Comparison of ENCODE assay signal across 7 mouse cellular contexts in the genomic region with DNA sequence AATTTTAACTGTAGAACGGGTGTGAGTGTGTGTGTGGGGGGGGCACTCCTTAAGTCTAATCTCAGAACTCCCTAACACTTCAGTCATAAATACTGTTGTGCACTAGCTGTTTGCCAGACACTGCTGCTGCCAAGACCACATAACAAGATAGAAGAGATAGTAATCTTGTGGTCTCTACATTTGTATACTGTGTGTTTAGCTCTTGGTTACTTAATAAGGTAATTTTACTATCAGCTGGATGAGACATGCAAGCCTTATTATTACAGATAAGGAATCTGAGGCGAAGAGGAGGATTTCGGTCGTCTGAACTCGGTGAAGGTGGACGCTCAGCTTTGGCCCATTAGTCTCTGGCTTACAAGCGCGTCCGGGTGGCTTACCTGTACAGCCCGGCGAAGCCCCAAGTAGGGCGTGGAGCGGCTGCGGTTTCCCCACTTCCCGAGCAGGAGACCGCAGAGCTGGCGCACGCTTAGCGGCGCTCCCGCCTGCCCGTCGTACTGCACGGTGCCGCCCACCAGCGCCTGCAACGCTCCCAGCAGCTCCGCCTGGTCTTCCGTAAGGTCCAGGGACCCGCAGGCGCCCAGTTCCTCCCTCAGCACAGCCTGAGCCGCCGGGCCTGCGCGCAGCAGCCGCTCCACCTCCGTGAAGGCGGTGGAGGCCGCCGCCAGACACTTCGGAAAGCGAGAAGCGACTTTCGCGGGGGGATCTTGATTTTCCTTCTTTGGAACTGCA. TPM values are rescaled to one million over a fixed set of nuclear protein-coding genes. Genes with fewer than 3 reads are reported as not detected.
DNase-seq lines count a peak whose midpoint lies in the region; ATAC-seq and TF ChIP-seq lines count a peak whose summit lies in the region.

No protein-coding gene starts in this region.

- peak; percentile 46 to 61 for DNase-seq in spleen, adult 18-20 months
- DNase-seq in spleen, postnatal 14 days (ENCODE audit: low spot score in 2 of 2), result no peak
- DNase-seq in brain, adult 2 months (ENCODE audit: low read depth, low spot score), result peak; percentile 42
- DNase-seq in heart, postnatal 0 days (ENCODE audit: low spot score), result no peak
- DNase-seq in limb, embryonic 14.5 days (ENCODE audit: low spot score), result peak; percentile 30
- DNase-seq in thymus, postnatal 0 days (ENCODE audit: low spot score), result peak; percentile 56

- TF ChIP-seq POLR2A in limb, embryonic 14.5 days (IDR thresholded peaks at IDR 0.05; ENCODE audit: borderline replicate concordance, extremely low read depth, insufficient read depth, insufficient read length), result no peak

- TF ChIP-seq EP300 in heart, postnatal 0 days (IDR thresholded peaks at IDR 0.05; ENCODE audit: low read depth), result no peak

- no peaks in the 10 kb centered on the region for H3K36me3 ChIP-seq in heart, postnatal 0 days (replicated peaks; ENCODE audit: control insufficient read depth, insufficient read depth, low read length)
- H3K36me3 ChIP-seq in limb, embryonic 14.5 days (ENCODE audit: control insufficient read depth, insufficient read depth, low read length), result no peaks in the 10 kb centered on the region
- H3K36me3 ChIP-seq in midbrain, embryonic 13.5 days, result no peaks in the 10 kb centered on the region

- H3K27me3 ChIP-seq in heart, postnatal 0 days (ENCODE audit: control insufficient read depth, insufficient read depth, low read length), result peaks cover 98% of the 10 kb centered on the region
- H3K27me3 ChIP-seq in limb, embryonic 14.5 days (ENCODE audit: control insufficient read depth, insufficient read depth, low read length), result peaks cover 96% of the 10 kb centered on the region
- H3K27me3 ChIP-seq in midbrain, embryonic 13.5 days, result peaks cover 100% of the 10 kb centered on the region

- H3K27ac ChIP-seq in heart, postnatal 0 days (ENCODE audit: low read depth), result no peak overlapping the region
- H3K27ac ChIP-seq in limb, embryonic 14.5 days (replicated peaks; ENCODE audit: low read depth, low read length), result no peak overlapping the region
- no peak overlapping the region for H3K27ac ChIP-seq in midbrain, embryonic 13.5 days

- H3K4me3 ChIP-seq in heart, postnatal 0 days (ENCODE audit: low read depth, low read length), result peak overlapping the region; percentile 70
- H3K4me3 ChIP-seq in limb, embryonic 14.5 days (replicated peaks; ENCODE audit: low read length), result peak overlapping the region; percentile 53
- H3K4me3 ChIP-seq in midbrain, embryonic 13.5 days (replicated peaks), result peak overlapping the region; percentile 46

- peak; percentile 74 for ATAC-seq in heart, postnatal 0 days (ENCODE audit: insufficient read depth, low read depth)
- ATAC-seq in limb, embryonic 14.5 days (ENCODE audit: low FRiP score, low read depth), result peak; percentile 82
- ATAC-seq in midbrain, embryonic 13.5 days, result peak; percentile 81

- peaks cover 6% of the 10 kb centered on the region for H3K4me1 ChIP-seq in heart, postnatal 0 days (ENCODE audit: control insufficient read depth, insufficient read depth)
- H3K4me1 ChIP-seq in limb, embryonic 14.5 days (ENCODE audit: control insufficient read depth, insufficient read depth, low read length), result peaks cover 9% of the 10 kb centered on the region; the same call in 1 of the 2 replicates
- peaks cover 19% of the 10 kb centered on the region for H3K4me1 ChIP-seq in midbrain, embryonic 13.5 days (replicated peaks)

- WGBS in heart, postnatal 0 days, result 1% methylated on average over 38 of the region's 45 CpGs
- under 1% methylated on average over 45 of the region's 45 CpGs for WGBS in limb, embryonic 14.5 days
- WGBS in midbrain, embryonic 13.5 days, result under 1% methylated on average over 45 of the region's 45 CpGs

- no peak overlapping the region; the same call in 1 of the 2 replicates for H3K9ac ChIP-seq in heart, postnatal 0 days (replicated peaks; ENCODE audit: low read depth, low read length)
- H3K9ac ChIP-seq in limb, embryonic 14.5 days (ENCODE audit: low read depth, low read length, severe bottlenecking), result peak overlapping the region; percentile 35
- H3K9ac ChIP-seq in midbrain, embryonic 13.5 days (replicated peaks), result peak overlapping the region; percentile 57

- TF ChIP-seq CTCF in heart, postnatal 0 days (IDR thresholded peaks at IDR 0.05; ENCODE audit: low read depth), result no peak

- H3K9me3 ChIP-seq in heart, postnatal 0 days (replicated peaks; ENCODE audit: control insufficient read depth, low read length), result no peaks in the 10 kb centered on the region
- no peaks in the 10 kb centered on the region for H3K9me3 ChIP-seq in limb, embryonic 14.5 days (ENCODE audit: control insufficient read depth, low read length)
- no peaks in the 10 kb centered on the region for H3K9me3 ChIP-seq in midbrain, embryonic 13.5 days

- peak overlapping the region; percentile 97 for H3K4me2 ChIP-seq in heart, postnatal 0 days (ENCODE audit: low read depth, low read length)
- H3K4me2 ChIP-seq in limb, embryonic 14.5 days (replicated peaks; ENCODE audit: low read depth, low read length, severe bottlenecking), result peak overlapping the region; percentile 91
- peak overlapping the region; percentile 84 for H3K4me2 ChIP-seq in midbrain, embryonic 13.5 days (replicated peaks)

RNA-seq across cellular contexts. Expression of a gene that starts 3.8 kb away (rescaled TPM):
- 14.0 TPM in 1 of 2 replicates, not detected in the other for total RNA-seq in heart, postnatal 0 days (2014; rRNA removed; ENCODE audit: low replicate concordance)
- polyA plus RNA-seq in heart, postnatal 0 days (2015; fragmentation: Nextera tagmentation; extraction: Ambion mirVana), result 0.05 and 0.14 TPM in 2 replicates
- 1.1 and 1.6 TPM in 2 replicates for polyA plus RNA-seq in limb, embryonic 14.5 days (2012; rRNA removed)
- 0.51 and 0.57 TPM in 2 replicates for polyA plus RNA-seq in limb, embryonic 14.5 days (2014; fragmentation: Nextera tagmentation; extraction: Ambion mirVana)
- not detected in 2 replicates for polyA plus RNA-seq in midbrain, embryonic 13.5 days (2015; fragmentation: Nextera tagmentation; extraction: Ambion mirVana)
- polyA plus RNA-seq in thymus, postnatal 0 days (2015; fragmentation: Nextera tagmentation; extraction: Ambion mirVana), result 645 and 679 TPM in 2 replicates

RNA-seq across cellular contexts. Expression of a gene that starts 24.8 kb away (rescaled TPM):
- total RNA-seq in heart, postnatal 0 days (2014; rRNA removed; ENCODE audit: low replicate concordance), result not detected in 2 replicates
- polyA plus RNA-seq in heart, postnatal 0 days (2015; fragmentation: Nextera tagmentation; extraction: Ambion mirVana), result not detected in 2 replicates
- 0.09 and 0.17 TPM in 2 replicates for polyA plus RNA-seq in limb, embryonic 14.5 days (2012; rRNA removed)
- 0.11 and 0.18 TPM in 2 replicates for polyA plus RNA-seq in limb, embryonic 14.5 days (2014; fragmentation: Nextera tagmentation; extraction: Ambion mirVana)
- polyA plus RNA-seq in midbrain, embryonic 13.5 days (2015; fragmentation: Nextera tagmentation; extraction: Ambion mirVana), result not detected in 2 replicates
- 0.14 and 0.18 TPM in 2 replicates for polyA plus RNA-seq in thymus, postnatal 0 days (2015; fragmentation: Nextera tagmentation; extraction: Ambion mirVana)

RNA-seq across cellular contexts. Expression of a gene that starts 29.6 kb away (rescaled TPM):
- total RNA-seq in heart, postnatal 0 days (2014; rRNA removed; ENCODE audit: low replicate concordance), result 48.9 and 128 TPM in 2 replicates
- polyA plus RNA-seq in heart, postnatal 0 days (2015; fragmentation: Nextera tagmentation; extraction: Ambion mirVana), result 1.9 TPM in 1 of 2 replicates, not detected in the other
- 5.5 and 14.9 TPM in 2 replicates for polyA plus RNA-seq in limb, embryonic 14.5 days (2012; rRNA removed)
- polyA plus RNA-seq in limb, embryonic 14.5 days (2014; fragmentation: Nextera tagmentation; extraction: Ambion mirVana), result 6.5 and 22.1 TPM in 2 replicates
- polyA plus RNA-seq in midbrain, embryonic 13.5 days (2015; fragmentation: Nextera tagmentation; extraction: Ambion mirVana), result 6.2 TPM in 1 of 2 replicates, not detected in the other
- 49.6 and 71.7 TPM in 2 replicates for polyA plus RNA-seq in thymus, postnatal 0 days (2015; fragmentation: Nextera tagmentation; extraction: Ambion mirVana)

RNA-seq across cellular contexts. Expression of a gene that starts 29.9 kb away (rescaled TPM):
- total RNA-seq in heart, postnatal 0 days (2014; rRNA removed; ENCODE audit: low replicate concordance), result 563 and 573 TPM in 2 replicates
- 0.34 TPM in 1 of 2 replicates, not detected in the other for polyA plus RNA-seq in heart, postnatal 0 days (2015; fragmentation: Nextera tagmentation; extraction: Ambion mirVana)
- polyA plus RNA-seq in limb, embryonic 14.5 days (2012; rRNA removed), result 24.6 and 30.5 TPM in 2 replicates
- 6.9 and 7.1 TPM in 2 replicates for polyA plus RNA-seq in limb, embryonic 14.5 days (2014; fragmentation: Nextera tagmentation; extraction: Ambion mirVana)
- polyA plus RNA-seq in midbrain, embryonic 13.5 days (2015; fragmentation: Nextera tagmentation; extraction: Ambion mirVana), result 4.0 and 5.5 TPM in 2 replicates
- polyA plus RNA-seq in thymus, postnatal 0 days (2015; fragmentation: Nextera tagmentation; extraction: Ambion mirVana), result 25.8 and 33.9 TPM in 2 replicates

RNA-seq across cellular contexts. Expression of a gene that starts 35.4 kb away (rescaled TPM):
- 29.3 and 34.1 TPM in 2 replicates for total RNA-seq in heart, postnatal 0 days (2014; rRNA removed; ENCODE audit: low replicate concordance)
- 4.0 and 4.2 TPM in 2 replicates for polyA plus RNA-seq in heart, postnatal 0 days (2015; fragmentation: Nextera tagmentation; extraction: Ambion mirVana)
- 31.0 and 39.5 TPM in 2 replicates for polyA plus RNA-seq in limb, embryonic 14.5 days (2012; rRNA removed)
- 14.0 and 14.7 TPM in 2 replicates for polyA plus RNA-seq in limb, embryonic 14.5 days (2014; fragmentation: Nextera tagmentation; extraction: Ambion mirVana)
- polyA plus RNA-seq in midbrain, embryonic 13.5 days (2015; fragmentation: Nextera tagmentation; extraction: Ambion mirVana), result 18.1 and 20.1 TPM in 2 replicates
- 37.1 and 39.2 TPM in 2 replicates for polyA plus RNA-seq in thymus, postnatal 0 days (2015; fragmentation: Nextera tagmentation; extraction: Ambion mirVana)

Comparison
In these comparisons a context has a peak if more than half of its experiments do, and no peak if none do; other contexts are left out.
1. DNase-seq: peak in spleen, adult 18-20 months (2 of 2), brain, adult 2 months (single experiment), limb, embryonic 14.5 days (single experiment) and thymus, postnatal 0 days (single experiment); none in spleen, postnatal 14 days (0 of 2) and heart, postnatal 0 days (single experiment).
2. RNA of a gene that starts 3.8 kb away (polyA plus RNA-seq): 645 to 679 TPM in thymus, postnatal 0 days; 0.51 to 1.6 TPM in limb, embryonic 14.5 days, 0.05 to 0.14 TPM in heart, postnatal 0 days and not detected in midbrain, embryonic 13.5 days; every median in the first group is over 100 times any median in the second.
3. Peak in every context shown above with its lines, with median percentiles within 50 percentile points of each other: ATAC-seq, H3K4me2 ChIP-seq and H3K4me3 ChIP-seq.